Mouse (Mus musculus) lung, postnatal 0 days (tissue): Measurements from ENCODE around the gene Fbxw11.

Experiments
- CTCF ChIP-seq: IDR thresholded peaks from 2 replicates; pipeline ENCODE4 v1.5.1; 2016; ENCODE audit warnings: antibody characterized with exemption, mild to moderate bottlenecking
- EP300 ChIP-seq: IDR thresholded peaks from 2 replicates; pipeline ENCODE4 v1.6.1; 2016; ENCODE audit warnings: antibody characterized with exemption, mild to moderate bottlenecking, control low read depth

- TF ChIP-seq CTCF, result no peak
- no peak for TF ChIP-seq EP300
These were observed 34.3 kb downstream of the Fbxw11 start for GRCm38 (mm10) chr11:32676777-32677176.
